Mouse (Mus musculus): ENCODE measurements around the gene BC067074.

DNA sequence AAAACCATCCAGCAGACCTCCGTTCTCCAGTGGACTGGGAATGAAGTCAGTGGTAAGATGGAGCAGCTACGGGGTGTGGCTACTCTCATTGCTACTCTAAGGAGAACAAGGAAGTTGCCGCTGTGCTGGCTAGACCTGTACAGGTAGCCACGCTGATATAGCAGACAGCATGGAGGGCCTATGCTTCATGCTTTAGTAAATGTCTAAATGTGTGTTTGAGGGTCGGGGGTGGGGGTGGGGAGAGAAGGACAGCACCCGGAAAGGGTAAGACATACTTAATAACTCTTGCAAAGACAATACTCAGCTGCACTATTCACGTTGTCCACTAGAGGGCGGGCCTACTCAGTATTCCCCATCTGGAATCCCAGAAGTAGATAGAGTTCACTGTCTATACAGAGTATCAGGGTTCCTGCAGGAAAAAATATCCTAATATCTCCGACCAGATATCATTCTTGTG is 26.4 kb upstream of the BC067074 start:
- TF ChIP-seq CTCF (IDR thresholded peaks at IDR 0.05; ENCODE audit: borderline replicate concordance, control insufficient read depth, extremely low read depth, insufficient read depth, low read length, poor library complexity) (0 out of 2 replicates have a peak, but pooled peaks have one; percentile 16), POLR2A (IDR thresholded peaks at IDR 0.05; ENCODE audit: control insufficient read depth, extremely low read depth, insufficient read depth, low read length, poor library complexity) (no peak)
